Mouse (Mus musculus) megakaryocyte, embryonic 14.5 days (primary cell): ENCODE results near the gene 8030474K03Rik.

Experiments
- FLI1 ChIP-seq: IDR thresholded peaks from 2 replicates; pipeline ENCODE4 v1.6.1; 2012; ENCODE audit warnings: low read length, inconsistent platforms, mixed read lengths
- GATA1 ChIP-seq: IDR thresholded peaks from 3 replicates; pipeline ENCODE4 v1.6.1; 2012; ENCODE audit warnings: mixed read lengths, low read length, inconsistent platforms, borderline replicate concordance

GRCm38 (mm10) chrX:101765111-101765510 lies 29.3 kb upstream of the 8030474K03Rik start:
- no peak for TF ChIP-seq GATA1
- no peak for TF ChIP-seq FLI1
